Mouse (Mus musculus) brain, embryonic 14.5 days (tissue): Measurements from ENCODE around the gene Stt3b.

Source experiments
- CTCF ChIP-seq: fragments of 200-500 bp; IDR thresholded peaks from 2 replicates; pipeline ENCODE4 v1.5.1; 2012; ENCODE audit warnings: inconsistent platforms, mild to moderate bottlenecking, moderate library complexity, borderline replicate concordance; ENCODE audit not compliant: insufficient read depth, insufficient read length; ENCODE audit errors: extremely low read depth
- POLR2A ChIP-seq: fragments of 200-500 bp; IDR thresholded peaks from 2 replicates; pipeline ENCODE4 v1.6.1; 2012; ENCODE audit warnings: mild to moderate bottlenecking, inconsistent platforms, borderline replicate concordance; ENCODE audit not compliant: poor library complexity, insufficient read depth, insufficient read length, severe bottlenecking; ENCODE audit errors: extremely low read depth

DNA sequence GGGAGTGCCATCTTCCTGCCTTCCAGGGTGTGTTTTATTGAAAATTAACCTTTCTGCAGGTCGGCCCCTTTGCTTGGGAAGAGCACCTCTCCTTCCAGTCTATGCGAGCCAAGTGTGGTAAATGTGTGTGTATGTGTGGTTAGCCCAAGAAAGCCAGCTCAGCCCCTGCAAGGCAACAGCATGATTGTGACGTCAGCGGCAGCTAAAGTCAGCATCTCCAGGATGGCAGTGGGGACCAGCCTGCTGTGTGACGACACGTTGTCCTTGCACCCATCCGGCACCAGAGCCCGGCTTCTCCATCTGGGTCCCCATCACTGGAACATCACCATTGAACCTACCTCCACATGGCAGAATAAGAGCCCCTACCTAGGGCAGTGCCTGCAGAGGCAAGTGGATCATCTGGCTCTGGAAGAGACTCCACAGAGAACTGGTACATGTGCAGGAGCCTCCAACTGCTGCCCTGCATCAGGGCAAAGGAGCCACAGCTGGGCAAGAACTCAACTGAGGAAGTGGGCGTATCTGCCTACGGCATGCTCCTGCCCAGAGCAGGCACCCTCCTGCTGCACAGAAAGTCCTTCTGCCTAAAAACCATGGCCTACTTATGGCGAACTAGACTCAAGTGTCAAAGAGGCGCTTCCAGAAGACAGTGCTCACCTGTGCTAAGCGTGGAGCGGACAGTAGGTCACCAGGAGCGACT is 109.9 kb downstream of the Stt3b start:
- no peak for TF ChIP-seq CTCF
- no peak for TF ChIP-seq POLR2A
